Mouse (Mus musculus): Measurements from ENCODE around the gene Adcy2. TPM values are rescaled to one million over a fixed set of nuclear protein-coding genes. Genes with fewer than 3 reads are reported as not detected.

Adcy2 gene
- polyA plus RNA-seq, 1 experiment from 2014 or later = 0.98 TPM

- 74% methylated on average over 6 of the region's 6 CpGs for WGBS
- Histone ChIP-seq H3K4me3 (no peak overlapping the region), H3K27ac (no peak overlapping the region), H3K4me1 (replicated peaks) (no peaks in the 10 kb centered on the region), H3K36me3 (no peaks in the 10 kb centered on the region), H3K4me2 (no peak overlapping the region), H3K27me3 (no peaks in the 10 kb centered on the region), H3K9me3 (replicated peaks) (no peaks in the 10 kb centered on the region), H3K9ac (no peak overlapping the region)
- ATAC-seq (replicated peaks; ENCODE audit: insufficient number of reproducible peaks, insufficient read depth, low FRiP score, low read depth) = no peak
Measured at GRCm38 (mm10) chr13:68868776-68869175, 130.6 kb downstream of the Adcy2 start.

- Histone ChIP-seq H3K4me2 (no peak overlapping the region), H3K4me1 (replicated peaks) (no peaks in the 10 kb centered on the region), H3K9me3 (replicated peaks) (no peaks in the 10 kb centered on the region), H3K9ac (no peak overlapping the region), H3K27ac (no peak overlapping the region), H3K27me3 (no peaks in the 10 kb centered on the region), H3K4me3 (no peak overlapping the region), H3K36me3 (no peaks in the 10 kb centered on the region)
- 64% methylated on average over 1 of the region's 1 CpGs for WGBS
- ATAC-seq (replicated peaks; ENCODE audit: insufficient number of reproducible peaks, insufficient read depth, low FRiP score, low read depth) = no peak
Measured at GRCm38 (mm10) chr13:68867940-68868655, 131.2 kb downstream of the Adcy2 start.

- H3K4me2 ChIP-seq = no peak overlapping the region
- H3K27ac ChIP-seq = no peak overlapping the region
- H3K27me3 ChIP-seq = no peaks in the 10 kb centered on the region
- no peak for ATAC-seq (replicated peaks; ENCODE audit: insufficient number of reproducible peaks, insufficient read depth, low FRiP score, low read depth)
- no peak overlapping the region for H3K4me3 ChIP-seq
- H3K9me3 ChIP-seq (replicated peaks) = no peaks in the 10 kb centered on the region
- no peak overlapping the region for H3K9ac ChIP-seq
- 57% methylated on average over 4 of the region's 4 CpGs for WGBS
- H3K4me1 ChIP-seq (replicated peaks) = no peaks in the 10 kb centered on the region
- H3K36me3 ChIP-seq = no peaks in the 10 kb centered on the region
Measured at GRCm38 (mm10) chr13:68860036-68860435, 139.3 kb downstream of the Adcy2 start.

GRCm38 (mm10) chr13:68848265-68848664, 151.1 kb downstream of the Adcy2 start:
- no peak for ATAC-seq (replicated peaks; ENCODE audit: insufficient number of reproducible peaks, insufficient read depth, low FRiP score, low read depth)

GRCm38 (mm10) chr13:68839517-68839916, 159.8 kb downstream of the Adcy2 start:
- H3K9ac ChIP-seq = no peak overlapping the region
- H3K4me2 ChIP-seq = no peak overlapping the region
- WGBS = 44% methylated on average over 2 of the region's 2 CpGs
- no peaks in the 10 kb centered on the region for H3K9me3 ChIP-seq (replicated peaks)
- H3K27ac ChIP-seq = no peak overlapping the region
- H3K4me3 ChIP-seq = no peak overlapping the region
- no peak for ATAC-seq (replicated peaks; ENCODE audit: insufficient number of reproducible peaks, insufficient read depth, low FRiP score, low read depth)
- H3K27me3 ChIP-seq = no peaks in the 10 kb centered on the region
- no peaks in the 10 kb centered on the region for H3K4me1 ChIP-seq (replicated peaks)
- no peaks in the 10 kb centered on the region for H3K36me3 ChIP-seq

More at GRCm38 (mm10) chr13:68848265-68848664, 151.1 kb downstream of the Adcy2 start:
- Histone ChIP-seq H3K9ac (no peak overlapping the region), H3K9me3 (replicated peaks) (no peaks in the 10 kb centered on the region), H3K4me3 (no peak overlapping the region), H3K4me1 (replicated peaks) (no peaks in the 10 kb centered on the region), H3K4me2 (no peak overlapping the region), H3K27ac (no peak overlapping the region), H3K27me3 (no peaks in the 10 kb centered on the region), H3K36me3 (no peaks in the 10 kb centered on the region)
- WGBS = 56% methylated on average over 3 of the region's 3 CpGs

- Histone ChIP-seq H3K27ac (no peak overlapping the region), H3K36me3 (no peaks in the 10 kb centered on the region), H3K9me3 (replicated peaks) (no peaks in the 10 kb centered on the region), H3K27me3 (no peaks in the 10 kb centered on the region), H3K9ac (no peak overlapping the region), H3K4me3 (no peak overlapping the region), H3K4me1 (replicated peaks) (no peaks in the 10 kb centered on the region), H3K4me2 (no peak overlapping the region)
- no peak for ATAC-seq (replicated peaks; ENCODE audit: insufficient number of reproducible peaks, insufficient read depth, low FRiP score, low read depth)
Measured at GRCm38 (mm10) chr13:68836183-68836582, 163.2 kb downstream of the Adcy2 start.

GRCm38 (mm10) chr13:68835424-68836045, 163.8 kb downstream of the Adcy2 start:
- Histone ChIP-seq H3K27ac (no peak overlapping the region), H3K9me3 (replicated peaks) (no peaks in the 10 kb centered on the region), H3K4me3 (no peak overlapping the region), H3K4me1 (replicated peaks) (no peaks in the 10 kb centered on the region), H3K36me3 (no peaks in the 10 kb centered on the region), H3K9ac (no peak overlapping the region), H3K27me3 (no peaks in the 10 kb centered on the region), H3K4me2 (no peak overlapping the region)
- no peak for ATAC-seq (replicated peaks; ENCODE audit: insufficient number of reproducible peaks, insufficient read depth, low FRiP score, low read depth)
- WGBS = 61% methylated on average over 8 of the region's 8 CpGs

- no peak overlapping the region for H3K4me3 ChIP-seq
- H3K4me1 ChIP-seq (replicated peaks) = no peaks in the 10 kb centered on the region
- H3K4me2 ChIP-seq = no peak overlapping the region
- no peak for ATAC-seq (replicated peaks; ENCODE audit: insufficient number of reproducible peaks, insufficient read depth, low FRiP score, low read depth)
- H3K27ac ChIP-seq = no peak overlapping the region
- H3K36me3 ChIP-seq = no peaks in the 10 kb centered on the region
- no peaks in the 10 kb centered on the region for H3K27me3 ChIP-seq
- 58% methylated on average over 5 of the region's 5 CpGs for WGBS
- H3K9ac ChIP-seq = no peak overlapping the region
- H3K9me3 ChIP-seq (replicated peaks) = no peaks in the 10 kb centered on the region
Measured at GRCm38 (mm10) chr13:68832141-68832540, 167.2 kb downstream of the Adcy2 start.

- no peak for ATAC-seq (replicated peaks; ENCODE audit: insufficient number of reproducible peaks, insufficient read depth, low FRiP score, low read depth)
- Histone ChIP-seq H3K4me3 (no peak overlapping the region), H3K36me3 (no peaks in the 10 kb centered on the region), H3K9ac (no peak overlapping the region), H3K27me3 (no peaks in the 10 kb centered on the region), H3K27ac (no peak overlapping the region), H3K4me2 (no peak overlapping the region), H3K4me1 (replicated peaks) (no peaks in the 10 kb centered on the region), H3K9me3 (replicated peaks) (no peaks in the 10 kb centered on the region)
- WGBS = 72% methylated on average over 6 of the region's 6 CpGs
Measured at GRCm38 (mm10) chr13:68830030-68830759, 169.1 kb downstream of the Adcy2 start.

- no peak for ATAC-seq (replicated peaks; ENCODE audit: insufficient number of reproducible peaks, insufficient read depth, low FRiP score, low read depth)
Measured at GRCm38 (mm10) chr13:68828441-68828840, 170.9 kb downstream of the Adcy2 start.

GRCm38 (mm10) chr13:68826461-68826860, 172.9 kb downstream of the Adcy2 start:
- ATAC-seq (replicated peaks; ENCODE audit: insufficient number of reproducible peaks, insufficient read depth, low FRiP score, low read depth) = no peak
- Histone ChIP-seq H3K27me3 (no peaks in the 10 kb centered on the region), H3K4me3 (no peak overlapping the region), H3K36me3 (no peaks in the 10 kb centered on the region), H3K4me1 (replicated peaks) (no peaks in the 10 kb centered on the region), H3K27ac (no peak overlapping the region), H3K9me3 (replicated peaks) (no peaks in the 10 kb centered on the region), H3K9ac (no peak overlapping the region), H3K4me2 (no peak overlapping the region)
- 80% methylated on average over 1 of the region's 1 CpGs for WGBS

More at GRCm38 (mm10) chr13:68828441-68828840, 170.9 kb downstream of the Adcy2 start:
- Histone ChIP-seq H3K4me1 (replicated peaks) (no peaks in the 10 kb centered on the region), H3K36me3 (no peaks in the 10 kb centered on the region), H3K27me3 (no peaks in the 10 kb centered on the region), H3K27ac (no peak overlapping the region), H3K4me3 (no peak overlapping the region), H3K9me3 (replicated peaks) (no peaks in the 10 kb centered on the region), H3K9ac (no peak overlapping the region), H3K4me2 (no peak overlapping the region)
- 76% methylated on average over 4 of the region's 4 CpGs for WGBS
